Mouse (Mus musculus) inflammation-experienced regulatory T-cells, adult 6 months (primary cell): Measurements from ENCODE around the gene Polr1e. TPM values are rescaled to one million over a fixed set of nuclear protein-coding genes. Genes with fewer than 3 reads are reported as not detected.
"Not testable (repeated sequence)": the region's sequence is repeated elsewhere in the genome, so short reads cannot be mapped to it uniquely, and the experiment has no call there.

Experiments used
- ATAC-seq: one replicate; pipeline ENCODE4 v1.8.0; 2017
- polyA plus RNA-seq, 3 experiments: library from polyadenylated mRNA; unstranded; fragments of 100-300 nt; shearing (Covaris generic); gene quantifications; one replicate each; pipeline ENCODE4 v1.2.1; 2017

The Polr1e gene
- polyA plus RNA-seq, 3 experiments from 2014 or later = 39.3 to 50.3 (median 44.6) TPM

GRCm38 (mm10) chr4:45010806-45011415 lies 7.5 kb upstream of the Polr1e start:
- ATAC-seq = no peak

- ATAC-seq = peak; percentile 0
Measured at GRCm38 (mm10) chr4:45011581-45012104, 6.7 kb upstream of the Polr1e start.

- peak; percentile 91 for ATAC-seq
Measured at GRCm38 (mm10) chr4:45012105-45012975, 6.0 kb upstream of the Polr1e start, which contains the start of gene Zbtb5. Zbtb5 (minus strand) TSS chr4:45012412.

GRCm38 (mm10) chr4:45013031-45013431 lies 5.4 kb upstream of the Polr1e start:
- no peak for ATAC-seq

- no peak for ATAC-seq
Measured at GRCm38 (mm10) chr4:45013537-45013936, 4.8 kb upstream of the Polr1e start.

- no peak for ATAC-seq
Measured at GRCm38 (mm10) chr4:45015615-45016014, 2.8 kb upstream of the Polr1e start.

GRCm38 (mm10) chr4:45019009-45019408 lies 626 bp downstream of the Polr1e start:
- no peak for ATAC-seq

GRCm38 (mm10) chr4:45026459-45026858 lies 8.1 kb downstream of the Polr1e start:
- no peak for ATAC-seq

GRCm38 (mm10) chr4:45032586-45032985 lies 14.2 kb downstream of the Polr1e start:
- ATAC-seq = no peak

- no peak for ATAC-seq
Measured at GRCm38 (mm10) chr4:45034693-45035628, 16.6 kb downstream of the Polr1e start.

- ATAC-seq = no peak
Measured at GRCm38 (mm10) chr4:45036048-45036447, 17.7 kb downstream of the Polr1e start.

GRCm38 (mm10) chr4:45036571-45036970 lies 18.2 kb downstream of the Polr1e start:
- ATAC-seq = no peak

GRCm38 (mm10) chr4:45037455-45038410 lies 19.4 kb downstream of the Polr1e start:
- ATAC-seq = no peak

- not testable (repeated sequence) for ATAC-seq
Measured at GRCm38 (mm10) chr4:45038879-45039278, 20.5 kb downstream of the Polr1e start.

- ATAC-seq = not testable (repeated sequence)
Measured at GRCm38 (mm10) chr4:45039546-45039945, 21.2 kb downstream of the Polr1e start.

- no peak for ATAC-seq
Measured at GRCm38 (mm10) chr4:45040795-45041194, 22.4 kb downstream of the Polr1e start.

GRCm38 (mm10) chr4:45046679-45047078 lies 28.3 kb downstream of the Polr1e start:
- no peak for ATAC-seq

GRCm38 (mm10) chr4:45047286-45047887 lies 29.0 kb downstream of the Polr1e start:
- no peak for ATAC-seq

GRCm38 (mm10) chr4:45047956-45048355 lies 29.6 kb downstream of the Polr1e start:
- ATAC-seq = no peak

- ATAC-seq = no peak
Measured at GRCm38 (mm10) chr4:45054862-45055261, 36.5 kb downstream of the Polr1e start.

- no peak for ATAC-seq
Measured at GRCm38 (mm10) chr4:45055451-45055850, 37.1 kb downstream of the Polr1e start.
